Mouse (Mus musculus) stomach, postnatal 0 days (tissue): Measurements from ENCODE around the gene Dnah2.

Experiments
- CTCF ChIP-seq: IDR thresholded peaks from 2 replicates; pipeline ENCODE4 v1.5.1; 2016; ENCODE audit warnings: antibody characterized with exemption, low read depth, mild to moderate bottlenecking, moderate library complexity
- EP300 ChIP-seq: optimal IDR thresholded peaks from 2 replicates; pipeline ENCODE3; 2016; ENCODE audit warnings: antibody characterized with exemption

DNA sequence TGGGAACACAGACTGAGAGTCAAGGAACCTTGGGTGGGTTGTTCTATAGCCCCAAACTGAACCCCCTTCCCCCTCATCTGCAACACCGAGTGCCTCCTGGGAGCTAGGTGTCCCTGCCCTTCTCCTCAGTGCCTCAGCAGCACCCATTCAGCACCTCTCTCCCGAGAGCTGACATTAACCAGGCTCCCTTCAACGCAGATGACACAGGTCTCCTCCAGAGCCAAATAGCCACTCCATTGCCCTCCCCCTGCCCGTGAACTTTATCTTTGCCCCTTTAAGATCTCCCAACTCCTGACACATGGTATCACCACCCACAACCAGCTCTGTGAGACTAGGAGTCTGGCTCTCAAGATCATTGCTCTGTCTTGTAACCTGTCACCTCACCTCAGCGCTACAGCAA, 10.3 kb upstream of the Dnah2 start:
- TF ChIP-seq CTCF = no peak
- no peak for TF ChIP-seq EP300
